Mouse (Mus musculus) cerebellum, postnatal 10 days (tissue): Measurements from ENCODE around the gene Mis12.
A peak's percentile ranks its signal among the peaks of the same experiment; 100 is the strongest.

Experiments used
- DNase-seq, 2 experiments: peaks; one replicate each; pipeline ENCODE4 v3.0.0; 2021; ENCODE audit warnings: mixed read lengths in 2 of 2

Mis12 gene

GRCm38 (mm10) chr11:71019201-71020068 is at the start of gene Mis12, which contains the start of gene Derl2:
Gene Mis12 (plus strand): TSS chr11:71019611.
Gene Derl2 (minus strand): TSS chr11:71019841.
- DNase-seq: peak; percentile 98 to 99

GRCm38 (mm10) chr11:70969821-70970559 is 49.4 kb upstream of the Mis12 start, which contains the start of the genes Nup88 and Rpain:
Gene Nup88 (minus strand): TSS chr11:70969973.
Gene Rpain (plus strand): TSS chr11:70970213.
- peak; percentile 95 for DNase-seq

GRCm38 (mm10) chr11:70970560-70971540 is 48.6 kb upstream of the Mis12 start:
- peak in 1 of 2 experiments; percentile 10 for DNase-seq

- DNase-seq: no peak
Observed at GRCm38 (mm10) chr11:70972586-70972985, 46.8 kb upstream of the Mis12 start.

GRCm38 (mm10) chr11:70973947-70974346 is 45.5 kb upstream of the Mis12 start:
- DNase-seq: peak; percentile 25 to 35

GRCm38 (mm10) chr11:70975193-70975592 is 44.2 kb upstream of the Mis12 start:
- no peak for DNase-seq

GRCm38 (mm10) chr11:70977293-70977692 is 42.1 kb upstream of the Mis12 start:
- DNase-seq: no peak

- DNase-seq: no peak
Observed at GRCm38 (mm10) chr11:70980232-70980631, 39.2 kb upstream of the Mis12 start.

- no peak for DNase-seq
Observed at GRCm38 (mm10) chr11:70980751-70981510, 38.5 kb upstream of the Mis12 start.

GRCm38 (mm10) chr11:70982030-70982429 is 37.4 kb upstream of the Mis12 start:
- no peak for DNase-seq

GRCm38 (mm10) chr11:70982557-70983228 is 36.7 kb upstream of the Mis12 start, which contains the start of gene C1qbp:
Gene C1qbp (minus strand): TSS chr11:70983026.
- DNase-seq: peak; percentile 99 to 100

- no peak for DNase-seq
Observed at GRCm38 (mm10) chr11:71001167-71001566, 18.2 kb upstream of the Mis12 start.

GRCm38 (mm10) chr11:71003611-71004315 is 15.6 kb upstream of the Mis12 start:
- DNase-seq: no peak

- peak; percentile 97 to 98 for DNase-seq
Observed at GRCm38 (mm10) chr11:71004316-71004773, 15.1 kb upstream of the Mis12 start, which contains the start of gene Dhx33. Gene Dhx33 (minus strand): TSS chr11:71004437.

GRCm38 (mm10) chr11:71005046-71005445 is 14.4 kb upstream of the Mis12 start:
- peak in 1 of 2 experiments; percentile 25 for DNase-seq

- no peak for DNase-seq
Observed at GRCm38 (mm10) chr11:71007026-71007425, 12.4 kb upstream of the Mis12 start.

GRCm38 (mm10) chr11:71007831-71008230 is 11.6 kb upstream of the Mis12 start:
- no peak for DNase-seq

- peak in 1 of 2 experiments; percentile 14 for DNase-seq
Observed at GRCm38 (mm10) chr11:71008321-71008720, 11.1 kb upstream of the Mis12 start.

- DNase-seq: no peak
Observed at GRCm38 (mm10) chr11:71012743-71013142, 6.7 kb upstream of the Mis12 start.

- DNase-seq: no peak
Observed at GRCm38 (mm10) chr11:71017051-71017450, 2.4 kb upstream of the Mis12 start.
